Mouse (Mus musculus) neutrophil, adult 83 days (primary cell): ENCODE data around the gene Kcnk16. TPM values are rescaled to one million over a fixed set of nuclear protein-coding genes. Genes with fewer than 3 reads are reported as not detected.

Experiments used
- total RNA-seq, 2 experiments: library from RNA; stranded (reverse); gene quantifications; one replicate each; pipeline ENCODE4 v1.2.4; 2023

Gene Kcnk16
- total RNA-seq = not detected

DNA sequence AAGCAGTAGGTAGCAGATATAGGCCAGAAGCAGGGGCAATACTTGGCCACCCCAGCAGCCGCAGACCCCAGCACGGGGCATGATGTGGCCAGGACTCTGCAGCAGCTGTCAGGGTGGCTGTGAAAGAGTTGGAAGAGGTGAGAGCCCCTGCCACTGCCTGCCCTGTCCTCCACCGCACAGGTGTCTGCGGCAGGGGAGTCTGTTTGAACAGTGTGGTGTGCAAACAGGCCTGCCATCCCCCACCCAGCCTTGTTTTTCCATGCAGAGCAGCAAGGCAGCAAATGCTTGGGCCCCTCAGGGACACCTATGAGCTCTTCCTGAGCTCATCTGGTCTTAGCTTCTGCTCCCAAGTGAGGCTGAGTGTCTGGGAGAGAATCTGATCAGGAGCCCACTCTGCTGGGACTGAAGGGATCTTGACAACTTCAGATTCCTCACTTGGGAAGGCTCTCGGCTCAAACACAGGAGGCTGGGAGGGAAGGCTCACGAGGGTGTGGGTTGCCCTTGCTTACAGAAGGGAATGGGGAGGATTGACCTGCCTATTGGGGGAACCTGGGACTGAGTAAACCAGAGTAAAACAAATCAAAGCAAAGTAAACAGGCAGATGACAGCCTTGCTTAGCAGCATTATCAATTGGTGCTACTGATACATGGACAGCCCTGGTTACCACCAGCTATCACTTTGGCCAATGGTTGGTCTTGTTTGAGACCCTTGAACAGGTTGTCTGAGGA lies at the start of gene Kcnk16:
Gene Kcnk16, minus strand, starts transcription at position 118 of the 728 bp plus-strand sequence.

DNA sequence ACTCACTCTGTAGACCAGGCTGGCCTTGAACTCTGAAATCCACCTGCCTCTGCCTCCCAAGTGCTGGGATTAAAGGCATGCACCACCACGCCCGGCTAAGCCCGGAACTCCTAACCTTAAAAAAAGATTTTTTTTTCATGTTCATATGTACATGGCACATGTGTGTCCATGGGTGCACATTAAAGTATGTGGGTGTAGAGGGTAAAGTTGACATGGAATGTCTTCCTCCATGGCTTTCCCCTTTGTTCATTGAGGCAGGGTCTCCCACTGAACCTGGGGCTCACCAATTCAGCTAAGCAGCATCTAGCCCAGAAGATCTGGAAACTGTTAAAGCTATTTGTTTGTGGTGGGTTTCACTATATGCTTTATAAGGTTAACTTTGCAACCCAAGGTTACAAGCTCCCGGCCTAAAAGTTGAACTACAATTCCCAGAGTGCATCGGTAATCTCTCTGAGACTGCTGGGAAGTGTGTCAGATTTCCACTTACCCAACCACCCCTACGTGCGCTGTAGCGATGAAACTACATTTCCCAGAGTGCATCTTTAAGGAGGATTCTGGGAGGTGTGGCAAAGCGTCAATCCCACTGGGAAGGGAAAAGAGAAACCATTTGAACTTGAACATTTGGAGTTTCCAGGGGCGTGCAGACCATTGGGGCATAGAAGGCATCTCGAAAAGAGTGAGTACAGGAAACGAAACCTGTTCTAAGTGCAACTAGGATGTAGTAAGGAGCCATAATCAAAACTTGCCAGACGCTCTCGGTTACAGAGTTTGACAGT lies 25.3 kb upstream of the Kcnk16 start, which contains the start of gene Nudt13:
Gene Nudt13, plus strand, starts transcription at position 581 of the 776 bp plus-strand sequence.

Other genes starting within 250 kb of the Kcnk16 start
- gene Saysd1, start 130.7 kb downstream of the Kcnk16 start, total RNA-seq = 1 to 10 TPM in 1 of 2 experiments, under 1 TPM in 1; 0.90 to 1.1 TPM
- gene Kcnk5, start 87.4 kb downstream of the Kcnk16 start, total RNA-seq = under 1 TPM; 0.75 to 0.99 TPM
- 10 to 100 TPM; 13.1 to 14.2 TPM for gene Nudt13, start 25.5 kb upstream of the Kcnk16 start, total RNA-seq
- gene Ecd, start 78.9 kb upstream of the Kcnk16 start, total RNA-seq = 10 to 100 TPM; 17.2 to 18.8 TPM
- 10 to 100 TPM; 19.7 to 21.1 TPM for gene Fam149b, start 79.0 kb upstream of the Kcnk16 start, total RNA-seq
- gene Dnajc9, start 119.7 kb upstream of the Kcnk16 start, total RNA-seq = 10 to 100 TPM; 43.1 to 50.4 TPM
- gene Mrps16, start 124.4 kb upstream of the Kcnk16 start, total RNA-seq = 10 to 100 TPM; 28.0 to 29.3 TPM
- not detected for gene Cfap70, start 183.0 kb upstream of the Kcnk16 start, total RNA-seq
- 10 to 100 TPM; 42.2 to 52.4 TPM for gene Anxa7, start 210.9 kb upstream of the Kcnk16 start, total RNA-seq
- gene Mss51, start 227.7 kb upstream of the Kcnk16 start, total RNA-seq = 1 to 10 TPM; 1.5 to 2.1 TPM